Comparison of ENCODE assay signal across 15 mouse cellular contexts in the genomic region with DNA sequence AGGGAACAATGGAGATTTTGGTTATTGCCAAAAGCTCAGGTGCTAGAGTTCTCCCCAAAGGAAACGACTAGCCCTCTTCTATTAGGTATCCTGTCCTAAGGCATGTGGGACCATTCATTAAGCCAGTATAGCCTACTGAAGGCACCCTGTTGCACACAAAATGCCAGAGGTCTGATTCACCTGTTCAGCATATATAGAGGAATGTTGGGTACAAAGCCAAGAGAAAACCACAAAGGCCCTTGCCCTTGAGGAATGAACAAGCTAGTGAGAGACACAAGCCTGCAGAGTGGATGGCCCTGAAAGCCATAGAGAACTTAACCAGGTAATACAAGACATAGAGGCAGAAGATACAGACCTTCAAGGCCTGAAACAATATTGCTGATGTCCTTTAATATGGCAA.
DNase-seq lines count a peak whose midpoint lies in the region; ATAC-seq and TF ChIP-seq lines count a peak whose summit lies in the region.
"Had no signal": no experiment of that assay in that cellular context is flagged by ENCODE, and none has a peak within 500 bp of the region (broad histone marks: within the 10 kb centered on the region; RNA-seq: fewer than 3 reads in every experiment).

No protein-coding gene starts in this region.

- no peak for ATAC-seq in heart, postnatal 0 days (ENCODE audit: insufficient read depth, low read depth)
- no peak for ATAC-seq in lung, embryonic 14.5 days (ENCODE audit: insufficient read depth)
- no peak for ATAC-seq in stomach, embryonic 16.5 days (ENCODE audit: insufficient read depth, low FRiP score)
- ATAC-seq: activated CD4-positive, CD25-positive, alpha-beta regulatory T cell, adult 4 months; midbrain, embryonic 13.5 days had no signal

- intact Hi-C loops in heart, postnatal 25 days (cut with DNase I): loop anchor here (2.0 kb wide), 1 partner anchor 44 kb away; no protein-coding TSS in a partner anchor

- TF ChIP-seq POLR2A in lung, adult 2 months (IDR thresholded peaks at IDR 0.05; ENCODE audit: borderline replicate concordance, extremely low read depth, low read depth, low read length): no peak
- no peak for TF ChIP-seq POLR2A in bone marrow, adult 2 months (IDR thresholded peaks at IDR 0.05; ENCODE audit: borderline replicate concordance, control insufficient read depth, low read depth, low read length)

- no peak overlapping the region for H3K9ac ChIP-seq in heart, postnatal 0 days (replicated peaks; ENCODE audit: low read depth, low read length)
- no peak overlapping the region for H3K9ac ChIP-seq in lung, embryonic 14.5 days
- H3K9ac ChIP-seq in stomach, embryonic 16.5 days (ENCODE audit: low read length): peak overlapping the region; percentile 32; the same call in 1 of the 2 replicates
- H3K9ac ChIP-seq: embryonic facial prominence, embryonic 13.5 days; forebrain, embryonic 12.5 days; hindbrain, embryonic 12.5 days; limb, embryonic 13.5 days; midbrain, embryonic 13.5 days had no signal

- H3K36me3 ChIP-seq in heart, postnatal 0 days (replicated peaks; ENCODE audit: control insufficient read depth, insufficient read depth, low read length): no peaks in the 10 kb centered on the region
- no peaks in the 10 kb centered on the region for H3K36me3 ChIP-seq in lung, embryonic 14.5 days (ENCODE audit: insufficient read depth)
- no peaks in the 10 kb centered on the region for H3K36me3 ChIP-seq in stomach, embryonic 16.5 days (ENCODE audit: control insufficient read depth, insufficient read depth, low read length)
- H3K36me3 ChIP-seq: forebrain, embryonic 12.5 days; hindbrain, embryonic 12.5 days; midbrain, embryonic 13.5 days had no signal

- no peak overlapping the region for H3K4me3 ChIP-seq in heart, postnatal 0 days (ENCODE audit: low read depth, low read length)
- no peak overlapping the region for H3K4me3 ChIP-seq in lung, embryonic 14.5 days (ENCODE audit: low read depth, low read length)
- no peak overlapping the region for H3K4me3 ChIP-seq in lung, adult 2 months (replicated peaks; ENCODE audit: extremely low read depth, low read depth, low read length)
- H3K4me3 ChIP-seq in bone marrow, adult 2 months (replicated peaks; ENCODE audit: control insufficient read depth, low read depth, low read length): no peak overlapping the region
- H3K4me3 ChIP-seq in stomach, embryonic 16.5 days (replicated peaks; ENCODE audit: low read length): no peak overlapping the region
- H3K4me3 ChIP-seq: embryonic facial prominence, embryonic 13.5 days; forebrain, embryonic 12.5 days; hindbrain, embryonic 12.5 days; limb, embryonic 13.5 days; midbrain, embryonic 13.5 days had no signal

- H3K4me2 ChIP-seq in heart, postnatal 0 days (ENCODE audit: low read depth, low read length): no peak overlapping the region
- H3K4me2 ChIP-seq in lung, embryonic 14.5 days: no peak overlapping the region
- no peak overlapping the region for H3K4me2 ChIP-seq in stomach, embryonic 16.5 days (ENCODE audit: low read depth, low read length)
- H3K4me2 ChIP-seq: embryonic facial prominence, embryonic 13.5 days; forebrain, embryonic 12.5 days; hindbrain, embryonic 12.5 days; limb, embryonic 13.5 days; midbrain, embryonic 13.5 days had no signal

- H3K27ac ChIP-seq in heart, postnatal 0 days (ENCODE audit: low read depth): peak overlapping the region; percentile 32
- peak overlapping the region; percentile 78; the same call in 1 of the 2 replicates for H3K27ac ChIP-seq in lung, embryonic 14.5 days (ENCODE audit: low read depth)
- H3K27ac ChIP-seq in bone marrow, adult 2 months (ENCODE audit: control insufficient read depth, insufficient read depth, low read depth, low read length, poor library complexity): peak overlapping the region; percentile 48; the same call in 1 of the 2 replicates
- peak overlapping the region; percentile 78 for H3K27ac ChIP-seq in stomach, embryonic 16.5 days (ENCODE audit: low read length)
- H3K27ac ChIP-seq: embryonic facial prominence, embryonic 13.5 days; forebrain, embryonic 12.5 days; hindbrain, embryonic 12.5 days; limb, embryonic 13.5 days; midbrain, embryonic 13.5 days had no signal

- peaks cover 15% of the 10 kb centered on the region for H3K4me1 ChIP-seq in heart, postnatal 0 days (ENCODE audit: control insufficient read depth, insufficient read depth)
- peaks cover 16% of the 10 kb centered on the region for H3K4me1 ChIP-seq in lung, embryonic 14.5 days (ENCODE audit: insufficient read depth)
- H3K4me1 ChIP-seq in lung, adult 2 months (ENCODE audit: control insufficient read depth, insufficient read depth, low read length): peaks cover 13% of the 10 kb centered on the region
- H3K4me1 ChIP-seq in bone marrow, adult 2 months (ENCODE audit: control insufficient read depth, insufficient read depth, low read length): peaks cover 5% of the 10 kb centered on the region
- peaks cover 36% of the 10 kb centered on the region for H3K4me1 ChIP-seq in stomach, embryonic 16.5 days (ENCODE audit: control insufficient read depth, insufficient read depth, low read length)

- H3K9me3 ChIP-seq in heart, postnatal 0 days (replicated peaks; ENCODE audit: control insufficient read depth, low read length): no peaks in the 10 kb centered on the region
- H3K9me3 ChIP-seq in lung, embryonic 14.5 days (ENCODE audit: low read depth, low read length): no peaks in the 10 kb centered on the region
- no peaks in the 10 kb centered on the region for H3K9me3 ChIP-seq in stomach, embryonic 16.5 days (replicated peaks; ENCODE audit: control insufficient read depth, low read length)
- H3K9me3 ChIP-seq: embryonic facial prominence, embryonic 13.5 days; forebrain, embryonic 12.5 days; hindbrain, embryonic 12.5 days; limb, embryonic 13.5 days; midbrain, embryonic 13.5 days had no signal

- no peak for TF ChIP-seq CTCF in heart, postnatal 0 days (IDR thresholded peaks at IDR 0.05; ENCODE audit: low read depth)
- no peak for TF ChIP-seq CTCF in lung, embryonic 14.5 days (IDR thresholded peaks at IDR 0.05; ENCODE audit: low read depth)
- no peak for TF ChIP-seq CTCF in lung, adult 2 months (IDR thresholded peaks at IDR 0.05; ENCODE audit: insufficient read depth, low read length)
- no peak for TF ChIP-seq CTCF in bone marrow, adult 2 months (IDR thresholded peaks at IDR 0.05; ENCODE audit: control insufficient read depth, insufficient read depth, low read length)

- H3K27me3 ChIP-seq in heart, postnatal 0 days (ENCODE audit: control insufficient read depth, insufficient read depth, low read length): no peaks in the 10 kb centered on the region
- no peaks in the 10 kb centered on the region for H3K27me3 ChIP-seq in lung, embryonic 14.5 days (ENCODE audit: insufficient read depth, low read length)
- no peaks in the 10 kb centered on the region for H3K27me3 ChIP-seq in stomach, embryonic 16.5 days (ENCODE audit: control insufficient read depth, insufficient read depth, low read length)
- H3K27me3 ChIP-seq: embryonic facial prominence, embryonic 13.5 days; forebrain, embryonic 12.5 days; hindbrain, embryonic 12.5 days; limb, embryonic 13.5 days; midbrain, embryonic 13.5 days had no signal

- 76% methylated on average over 1 of the region's 1 CpGs for WGBS in heart, postnatal 0 days
- WGBS in lung, embryonic 14.5 days: 81% methylated on average over 1 of the region's 1 CpGs
- 38% methylated on average over 1 of the region's 1 CpGs for WGBS in lung, adult 2 months
- WGBS in bone marrow, adult 2 months: 53% methylated on average over 1 of the region's 1 CpGs
- 72% methylated on average over 1 of the region's 1 CpGs for WGBS in stomach, embryonic 16.5 days

- DNase-seq in heart, postnatal 0 days (ENCODE audit: low spot score): no peak
- DNase-seq in heart, postnatal 25 days (ENCODE audit: low spot score): no peak
- no peak for DNase-seq in lung, embryonic 14.5 days
- DNase-seq in lung, adult 2 months: no peak
- no peak for DNase-seq in right cerebral cortex, postnatal 10 days (ENCODE audit: low spot score in 2 of 2)
- DNase-seq: cerebellum, postnatal 36 days; right cerebral cortex, postnatal 25 days had no signal

- no peak for TF ChIP-seq EP300 in heart, postnatal 0 days (IDR thresholded peaks at IDR 0.05; ENCODE audit: low read depth)
